Mouse (Mus musculus): Measurements from ENCODE around the gene Phactr4. TPM values are rescaled to one million over a fixed set of nuclear protein-coding genes. Genes with fewer than 3 reads are reported as not detected.

Gene Phactr4
- polyA plus RNA-seq, 1 experiment from 2014 or later = 24.7 TPM

DNA sequence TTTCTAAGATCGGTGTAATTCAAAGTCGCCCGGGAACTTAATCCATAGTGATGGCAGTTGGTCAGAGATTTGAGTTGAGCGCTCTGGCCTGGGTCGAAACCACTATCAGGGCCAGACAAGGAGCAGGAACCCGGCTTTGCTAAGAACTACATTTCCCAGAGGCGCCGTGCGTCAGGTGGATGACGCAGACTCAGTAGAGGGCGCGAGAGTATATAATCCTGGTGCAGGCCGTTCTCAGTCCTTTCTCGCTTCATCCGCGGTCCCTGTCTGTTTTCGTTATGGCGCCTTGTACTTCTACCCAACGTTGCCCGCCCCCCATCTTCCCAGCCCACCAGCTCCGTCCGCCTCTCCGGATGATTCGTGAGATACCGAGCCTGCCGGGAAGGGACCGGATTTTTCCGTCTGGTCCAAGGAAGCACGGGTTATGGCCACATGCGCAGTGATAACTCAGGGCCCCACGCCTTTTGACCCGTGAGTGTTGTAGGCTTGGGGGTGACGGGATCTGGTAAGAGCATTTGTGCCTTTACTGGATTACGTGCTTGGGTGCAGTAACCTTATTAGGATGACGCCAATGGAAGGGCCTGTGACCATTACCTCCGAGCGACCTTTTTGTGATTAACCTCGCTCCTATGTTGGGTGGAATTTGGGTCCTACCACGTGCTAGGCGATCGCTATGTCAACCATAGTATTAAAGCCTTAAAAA, 113.7 kb downstream of the Phactr4 start:
- Histone ChIP-seq H3K27me3 (ENCODE audit: control insufficient read depth, insufficient read depth, low read length) (no peaks in the 10 kb centered on the region), H3K27ac (ENCODE audit: low read depth, low read length) (peak overlapping the region; percentile 53), H3K36me3 (ENCODE audit: control insufficient read depth, insufficient read depth, low read length) (peaks cover 9% of the 10 kb centered on the region), H3K4me1 (ENCODE audit: control insufficient read depth, insufficient read depth, low read length) (peaks cover 6% of the 10 kb centered on the region), H3K4me2 (ENCODE audit: low read depth) (peak overlapping the region; percentile 96), H3K4me3 (ENCODE audit: low read depth, low read length) (peak overlapping the region; percentile 73), H3K9ac (ENCODE audit: low read length) (peak overlapping the region; percentile 82), H3K9me3 (ENCODE audit: control insufficient read depth, low read length) (no peaks in the 10 kb centered on the region)
- ATAC-seq (ENCODE audit: insufficient read depth, low FRiP score, low TSS enrichment) = peak; percentile 84
- 2% methylated on average over 41 of the region's 41 CpGs for WGBS
- DNase-seq (ENCODE audit: low spot score) = peak; percentile 89

DNA sequence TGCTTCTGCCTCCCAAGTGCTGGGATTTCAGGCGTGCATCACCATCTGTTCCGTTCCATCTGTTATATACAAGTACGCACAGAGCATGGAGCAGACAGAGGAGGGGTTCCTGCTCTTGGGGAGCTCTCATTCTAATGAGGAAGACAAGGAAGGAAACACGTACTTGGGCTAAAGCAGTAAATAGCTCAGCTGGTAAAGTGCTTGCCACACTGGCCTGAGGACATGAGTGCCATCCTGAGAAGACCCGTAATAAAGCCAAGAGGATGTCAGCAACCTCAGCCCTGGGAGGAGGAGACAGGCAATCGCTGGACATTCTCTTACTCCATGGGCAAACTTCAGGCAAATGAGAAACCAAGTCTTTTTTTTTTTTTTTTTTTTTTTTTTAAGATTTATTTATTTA, 116.3 kb downstream of the Phactr4 start:
- ATAC-seq (ENCODE audit: insufficient read depth, low FRiP score, low TSS enrichment) (no peak), DNase-seq (ENCODE audit: low spot score) (no peak)
- H3K27me3 ChIP-seq (ENCODE audit: control insufficient read depth, insufficient read depth, low read length) = no peaks in the 10 kb centered on the region
- WGBS = 77% methylated on average over 6 of the region's 6 CpGs
- H3K4me1 ChIP-seq (ENCODE audit: control insufficient read depth, insufficient read depth, low read length) = peaks cover 6% of the 10 kb centered on the region
- H3K36me3 ChIP-seq (ENCODE audit: control insufficient read depth, insufficient read depth, low read length) = peaks cover 5% of the 10 kb centered on the region; the same call in 1 of the 2 replicates
- no peak overlapping the region for H3K4me2 ChIP-seq (ENCODE audit: low read depth)
- no peaks in the 10 kb centered on the region for H3K9me3 ChIP-seq (ENCODE audit: control insufficient read depth, low read length)
- no peak overlapping the region for H3K9ac ChIP-seq (ENCODE audit: low read length)
- H3K27ac ChIP-seq (ENCODE audit: low read depth, low read length) = no peak overlapping the region
- H3K4me3 ChIP-seq (ENCODE audit: low read depth, low read length) = no peak overlapping the region

Small RNAs within 50 kb of the gene (microRNA-seq; reads per million reads assigned to microRNA genes)
- gene Gm25707 = not detected

Other genes with a start within 250 kb of the Phactr4 start
- gene Ythdf2, start 210.2 kb downstream of the Phactr4 start, polyA plus RNA-seq (2014; fragmentation: Nextera tagmentation; extraction: Ambion mirVana) = 159 and 169 TPM in 2 replicates
- gene Gmeb1, start 160.9 kb downstream of the Phactr4 start, polyA plus RNA-seq (2014; fragmentation: Nextera tagmentation; extraction: Ambion mirVana) = 36.9 and 41.6 TPM in 2 replicates
- gene Taf12, start 148.1 kb downstream of the Phactr4 start, polyA plus RNA-seq (2014; fragmentation: Nextera tagmentation; extraction: Ambion mirVana) = 59.7 and 59.8 TPM in 2 replicates
- 0.74 and 0.78 TPM in 2 replicates for gene Rab42, start 119.1 kb downstream of the Phactr4 start, polyA plus RNA-seq (2014; fragmentation: Nextera tagmentation; extraction: Ambion mirVana)
- gene Trnau1ap, start 93.0 kb downstream of the Phactr4 start, polyA plus RNA-seq (2014; fragmentation: Nextera tagmentation; extraction: Ambion mirVana) = 79.3 and 82.9 TPM in 2 replicates
- 68.2 and 70.8 TPM in 2 replicates for gene Rcc1, start 68.9 kb downstream of the Phactr4 start, polyA plus RNA-seq (2014; fragmentation: Nextera tagmentation; extraction: Ambion mirVana)
- gene Med18, start 41.4 kb upstream of the Phactr4 start, polyA plus RNA-seq (2014; fragmentation: Nextera tagmentation; extraction: Ambion mirVana) = 15.7 and 17.0 TPM in 2 replicates
- 6.1 and 7.0 TPM in 2 replicates for gene Sesn2, start 88.0 kb upstream of the Phactr4 start, polyA plus RNA-seq (2014; fragmentation: Nextera tagmentation; extraction: Ambion mirVana)
- 1,030 and 1,051 TPM in 2 replicates for gene Atpif1, start 111.2 kb upstream of the Phactr4 start, polyA plus RNA-seq (2014; fragmentation: Nextera tagmentation; extraction: Ambion mirVana)
- gene Dnajc8, start 113.1 kb upstream of the Phactr4 start, polyA plus RNA-seq (2014; fragmentation: Nextera tagmentation; extraction: Ambion mirVana) = 211 and 219 TPM in 2 replicates
- 0.12 and 0.21 TPM in 2 replicates for gene Ptafr, start 141.6 kb upstream of the Phactr4 start, polyA plus RNA-seq (2014; fragmentation: Nextera tagmentation; extraction: Ambion mirVana)
- gene Eya3, start 216.5 kb upstream of the Phactr4 start, polyA plus RNA-seq (2014; fragmentation: Nextera tagmentation; extraction: Ambion mirVana) = 28.4 TPM in 2 replicates

All from neural tube, embryonic 11.5 days (tissue).